Mouse (Mus musculus) heart, postnatal 4 days (tissue): Measurements from ENCODE around the gene Ankrd13a. TPM values are rescaled to one million over a fixed set of nuclear protein-coding genes. Genes with fewer than 3 reads are reported as not detected.

ENCODE experiments used
- DNase-seq: peaks from one replicate; pipeline ENCODE4 v3.0.0; 2021
- total RNA-seq, 2 experiments: library from RNA; stranded (reverse); gene quantifications; 2 replicates each; pipeline ENCODE4 v1.2.3; 2021

Gene Ankrd13a
- total RNA-seq, result 10 to 100 TPM; 60.6 to 60.8 TPM

- peak; percentile 92 for DNase-seq
These were observed at the start of gene Ankrd13a for GRCm38 (mm10) chr5:114774403-114775051. Gene Ankrd13a, plus strand, starts transcription at chr5:114774677.

DNA sequence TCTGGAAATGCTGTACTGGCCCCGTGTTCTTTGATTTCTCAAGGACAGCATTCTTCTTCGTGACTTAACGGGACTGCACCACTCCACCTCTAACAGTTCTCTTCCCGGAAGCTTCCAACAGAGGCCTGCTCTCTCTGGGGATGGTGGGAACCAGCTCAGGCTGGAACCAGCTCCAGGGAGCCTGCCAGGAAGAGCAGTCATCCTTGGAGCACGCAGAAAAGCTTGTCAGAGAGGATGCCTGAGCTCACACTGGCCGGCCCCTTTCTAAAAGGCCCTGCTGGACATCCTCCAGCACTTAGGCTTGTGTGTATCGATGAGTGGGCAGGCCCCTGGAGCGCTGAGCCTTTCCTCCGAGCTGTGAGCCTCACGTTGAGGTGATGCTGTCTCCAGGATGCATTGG, 46.3 kb upstream of the Ankrd13a start:
- DNase-seq, result peak; percentile 52

- peak; percentile 38 for DNase-seq
These were observed 44.3 kb upstream of the Ankrd13a start for GRCm38 (mm10) chr5:114730129-114730528.

DNA sequence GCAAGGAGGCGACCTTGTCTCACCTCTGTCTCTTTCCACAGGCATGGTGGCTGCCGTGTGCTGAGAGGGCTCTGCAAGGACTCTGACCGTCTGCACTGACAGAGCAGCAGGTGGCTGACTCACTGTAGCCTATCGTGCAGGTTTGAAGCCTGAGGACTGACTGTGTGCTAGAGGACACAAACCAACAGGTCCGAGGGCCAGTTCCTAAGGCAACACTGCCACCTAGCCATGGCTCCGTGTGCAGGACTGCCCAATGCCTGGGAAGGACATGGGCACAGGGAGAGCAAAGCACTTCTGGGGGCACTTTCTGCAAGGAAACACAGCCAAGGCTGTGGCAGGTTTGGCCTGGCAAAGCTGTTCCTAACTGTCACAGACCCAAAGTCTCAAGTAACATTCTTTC, 43.0 kb upstream of the Ankrd13a start:
- DNase-seq, result no peak

DNA sequence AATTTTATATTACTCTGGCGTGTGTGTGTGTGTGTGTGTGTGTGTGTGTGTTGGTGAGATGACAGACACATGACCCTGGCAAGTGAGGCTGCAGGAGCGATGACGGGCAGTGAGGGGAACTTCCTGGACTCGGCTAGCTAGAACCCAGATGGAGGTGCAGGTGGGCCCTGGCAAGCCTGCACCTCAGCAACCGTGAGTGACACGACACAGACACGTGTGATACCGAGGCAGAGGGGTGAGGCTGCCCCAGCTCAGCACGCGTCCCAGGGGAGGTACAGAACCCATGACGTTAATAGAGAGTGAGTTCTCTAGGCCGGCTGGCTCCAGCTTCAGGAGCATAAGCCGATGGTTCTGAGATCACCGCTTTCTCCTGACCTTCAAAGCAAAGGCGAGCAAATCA, 42.5 kb upstream of the Ankrd13a start:
- no peak for DNase-seq

DNA sequence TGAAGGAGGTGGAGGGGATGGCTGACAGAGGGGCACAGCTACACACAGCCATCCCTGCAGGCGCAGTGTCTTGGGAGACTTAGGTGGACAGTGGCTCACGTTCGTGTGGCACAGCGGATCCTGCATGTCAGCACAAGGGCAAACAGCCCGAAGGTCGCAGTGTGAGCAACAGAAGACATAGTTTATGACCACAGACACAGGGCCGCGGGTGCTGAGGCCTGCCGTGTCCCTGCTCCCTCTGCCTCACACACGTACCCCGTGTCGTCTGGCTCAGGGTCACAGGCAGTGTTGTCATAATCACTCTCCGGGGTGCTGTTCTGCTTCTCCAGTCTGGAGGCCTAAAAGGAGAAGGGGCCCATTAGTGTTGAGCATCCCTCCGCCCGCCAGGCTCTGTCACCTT, 40.9 kb upstream of the Ankrd13a start:
- DNase-seq, result no peak

GRCm38 (mm10) chr5:114737090-114737887, 37.2 kb upstream of the Ankrd13a start:
- DNase-seq, result peak; percentile 51

DNA sequence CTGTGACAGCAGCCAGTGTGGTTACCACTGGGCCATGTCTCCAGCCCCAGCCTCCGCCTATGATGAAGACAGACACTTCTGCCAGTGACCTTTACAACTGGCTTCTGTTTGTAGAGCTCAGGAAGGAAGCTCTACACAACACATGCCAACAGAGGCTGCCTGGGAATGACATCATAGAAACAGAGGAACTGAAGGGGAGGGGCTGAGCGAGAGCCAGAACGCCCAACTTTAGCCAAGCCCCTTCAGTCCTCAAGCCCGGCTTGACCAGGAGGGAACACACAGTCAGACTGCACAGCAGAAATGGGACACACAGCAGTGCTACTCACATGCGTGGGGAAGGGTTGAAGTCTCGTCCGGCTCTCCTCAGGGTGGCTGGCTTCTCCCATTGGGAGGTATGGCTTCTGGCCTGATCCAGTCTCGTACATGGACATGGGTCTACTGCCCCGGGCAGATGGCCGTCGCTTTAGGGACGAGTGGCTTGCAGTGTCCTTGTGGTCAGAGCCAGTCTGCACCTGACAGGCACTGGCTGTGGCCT, 35.7 kb upstream of the Ankrd13a start:
- peak; percentile 76 for DNase-seq

GRCm38 (mm10) chr5:114740595-114740994, 33.9 kb upstream of the Ankrd13a start:
- peak; percentile 48 for DNase-seq

DNA sequence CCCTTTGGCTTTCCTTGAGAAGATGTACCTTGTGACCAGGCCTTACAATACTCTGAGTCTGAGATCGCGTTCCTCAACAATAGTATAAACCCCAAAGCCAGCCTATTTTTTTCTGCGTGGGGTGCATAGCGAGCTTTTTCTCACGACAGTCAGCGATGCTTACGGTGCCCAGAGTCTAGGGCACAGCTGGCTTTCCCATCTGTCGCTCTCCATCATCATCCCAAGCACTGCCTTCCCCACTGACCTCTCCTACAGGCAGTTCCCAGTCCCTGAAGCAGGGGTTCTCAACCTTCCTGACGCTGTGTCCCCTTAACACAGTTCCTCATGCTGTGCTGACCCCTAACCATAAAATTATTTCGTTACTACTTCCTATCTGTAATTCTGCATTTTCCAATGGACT, 31.9 kb upstream of the Ankrd13a start:
- no peak for DNase-seq

GRCm38 (mm10) chr5:114742998-114743696, 31.3 kb upstream of the Ankrd13a start:
- DNase-seq, result peak; percentile 82

GRCm38 (mm10) chr5:114743697-114744090, 30.8 kb upstream of the Ankrd13a start:
- DNase-seq, result no peak

DNA sequence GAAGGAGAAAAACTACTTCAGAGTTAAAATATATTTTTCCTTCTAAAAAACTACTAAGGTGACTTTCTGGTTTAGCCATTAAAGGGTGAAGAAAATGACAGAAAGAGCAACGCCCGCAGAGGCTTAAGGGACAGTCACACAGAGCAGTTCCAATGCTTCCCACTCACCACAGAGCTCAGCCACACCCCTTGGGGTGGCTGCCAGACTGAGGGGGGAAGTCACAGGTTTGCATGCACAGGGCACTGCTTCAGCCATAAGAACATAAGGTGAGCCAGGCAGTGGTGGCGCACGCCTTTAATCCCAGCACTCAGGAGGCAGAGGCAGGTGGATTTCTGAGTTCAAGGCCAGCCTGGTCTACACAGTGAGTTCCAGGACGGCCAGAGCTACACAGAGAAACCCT, 28.9 kb upstream of the Ankrd13a start:
- peak; percentile 50 for DNase-seq

DNA sequence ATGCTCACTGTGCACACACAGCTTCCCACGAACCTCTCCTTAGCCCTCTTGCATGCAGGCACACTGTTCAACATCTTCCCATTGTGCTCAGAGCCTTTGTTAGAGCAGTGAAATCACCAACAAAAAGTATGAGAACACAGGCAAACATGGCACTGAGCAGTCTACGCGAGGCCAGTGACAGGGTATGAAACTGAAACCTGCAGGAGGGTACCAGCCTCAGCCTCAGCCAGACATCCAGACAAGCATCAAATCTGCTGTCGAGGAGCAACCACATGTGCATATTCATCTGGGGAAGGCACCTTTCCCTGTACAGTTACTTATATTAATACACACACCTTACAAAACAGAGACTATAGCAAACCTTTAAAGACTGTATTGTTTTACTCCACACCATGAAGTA, 27.6 kb upstream of the Ankrd13a start:
- DNase-seq, result no peak

- no peak for DNase-seq
These were observed 27.0 kb upstream of the Ankrd13a start for GRCm38 (mm10) chr5:114747521-114747920.

DNA sequence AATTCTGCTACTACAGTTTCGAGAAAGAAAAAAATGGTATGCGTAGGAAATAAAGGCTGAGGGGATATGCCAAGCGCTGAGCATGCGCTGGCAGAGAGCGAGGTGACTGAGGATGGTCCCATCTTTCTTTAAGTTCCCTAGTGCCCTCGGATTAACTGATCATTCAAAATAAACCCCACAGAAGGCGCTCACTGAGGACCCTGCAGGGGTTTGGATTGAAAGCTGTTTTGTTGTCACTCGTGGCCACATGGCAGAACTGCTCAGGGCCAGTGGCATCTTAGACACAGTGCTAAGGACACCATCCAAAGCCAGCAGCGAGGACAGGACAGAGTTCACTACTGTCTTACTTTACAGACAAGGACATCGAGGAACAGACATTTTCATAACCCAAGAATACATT, 24.2 kb upstream of the Ankrd13a start:
- no peak for DNase-seq

GRCm38 (mm10) chr5:114752397-114752796, 22.1 kb upstream of the Ankrd13a start:
- DNase-seq, result no peak

- no peak for DNase-seq
These were observed 21.1 kb upstream of the Ankrd13a start for GRCm38 (mm10) chr5:114753384-114753783.

DNA sequence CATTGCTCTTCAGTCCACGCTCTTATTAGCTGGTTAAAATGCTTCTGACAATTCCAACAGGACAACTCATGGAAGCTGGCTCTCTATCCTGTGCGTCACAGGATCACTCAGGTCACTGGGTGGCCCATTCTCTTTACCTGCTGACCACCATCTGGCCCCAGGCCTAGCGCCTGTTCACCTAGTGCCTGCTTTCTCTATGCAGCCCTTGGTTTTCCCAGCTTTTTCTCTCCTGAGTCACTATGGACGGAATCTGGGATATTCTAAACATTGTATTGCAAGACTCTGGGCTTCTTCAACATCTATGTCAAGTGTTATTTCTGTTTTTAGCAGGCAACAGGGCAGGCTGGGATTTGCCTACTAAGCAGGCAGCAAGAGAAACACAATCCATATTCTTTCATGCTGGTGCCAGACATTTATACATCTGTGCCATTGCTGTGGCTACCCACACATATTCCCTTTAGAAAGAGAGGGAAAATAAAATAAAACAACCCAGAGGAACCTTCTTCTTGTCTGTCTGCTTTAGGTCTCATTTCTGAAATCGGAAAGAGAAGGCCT, 14.9 kb upstream of the Ankrd13a start:
- no peak for DNase-seq

DNA sequence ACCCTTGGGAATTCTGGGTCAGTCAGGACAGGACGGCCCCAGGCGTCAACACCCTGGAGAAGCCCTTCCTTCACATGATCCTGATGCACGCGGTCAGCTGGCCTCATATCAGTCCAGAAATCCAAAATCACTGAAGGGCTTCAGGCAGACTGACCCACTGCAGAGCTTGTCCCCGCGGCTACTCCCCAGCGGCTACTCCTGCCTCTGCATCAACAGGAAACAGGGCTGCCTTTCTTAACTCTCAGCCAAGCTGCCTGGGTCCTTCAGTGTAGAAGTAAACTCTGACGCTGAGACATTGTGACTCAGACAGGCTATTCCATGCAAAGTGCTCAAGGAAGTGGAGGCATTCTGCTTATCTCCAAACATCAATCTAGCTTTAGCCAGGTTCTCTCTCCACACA, 12.5 kb upstream of the Ankrd13a start:
- DNase-seq, result peak; percentile 25

DNA sequence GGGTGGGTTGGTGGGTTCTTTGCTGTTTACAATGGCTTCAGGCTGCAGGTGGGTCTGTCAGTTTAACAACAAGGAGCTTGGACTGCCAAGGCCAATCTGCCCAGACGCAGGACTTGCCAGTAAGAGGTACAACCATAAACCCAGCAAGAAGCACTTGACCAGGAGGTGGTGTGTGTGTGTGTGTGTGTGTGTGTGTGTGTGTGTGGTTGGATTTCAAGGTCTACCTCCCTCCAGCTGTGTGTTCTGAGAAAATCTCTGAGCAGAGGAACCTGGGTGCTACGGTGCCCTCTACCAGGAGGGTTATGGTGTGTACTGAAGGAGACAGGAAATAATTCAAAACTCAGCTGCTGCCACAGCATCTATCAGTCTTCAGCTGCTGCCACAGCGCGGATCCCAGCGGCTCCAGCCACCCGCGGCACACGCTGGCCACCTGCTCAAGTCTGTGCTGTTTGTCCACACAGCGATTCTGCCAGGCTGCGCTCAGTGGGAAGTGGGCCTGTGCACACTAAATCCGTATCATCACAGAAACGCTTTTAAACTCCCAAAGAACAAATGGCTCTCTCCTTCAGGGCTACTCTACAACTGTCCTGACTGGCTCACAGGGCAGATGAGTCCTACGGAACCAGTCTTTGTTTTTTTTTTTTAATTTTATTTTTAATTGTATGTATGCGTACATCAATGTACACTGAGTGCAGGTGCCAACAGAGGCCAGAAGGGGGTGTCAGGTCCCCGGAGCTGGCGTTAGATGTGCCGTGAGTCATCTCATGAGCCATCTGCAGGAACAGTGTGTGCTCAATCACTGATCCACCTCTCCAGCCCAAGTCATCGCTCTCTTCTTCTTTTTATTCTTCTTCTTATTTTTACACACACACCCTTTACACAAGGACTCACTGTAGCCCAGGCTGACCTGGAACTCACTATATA, 9.4 kb upstream of the Ankrd13a start:
- no peak for DNase-seq

DNA sequence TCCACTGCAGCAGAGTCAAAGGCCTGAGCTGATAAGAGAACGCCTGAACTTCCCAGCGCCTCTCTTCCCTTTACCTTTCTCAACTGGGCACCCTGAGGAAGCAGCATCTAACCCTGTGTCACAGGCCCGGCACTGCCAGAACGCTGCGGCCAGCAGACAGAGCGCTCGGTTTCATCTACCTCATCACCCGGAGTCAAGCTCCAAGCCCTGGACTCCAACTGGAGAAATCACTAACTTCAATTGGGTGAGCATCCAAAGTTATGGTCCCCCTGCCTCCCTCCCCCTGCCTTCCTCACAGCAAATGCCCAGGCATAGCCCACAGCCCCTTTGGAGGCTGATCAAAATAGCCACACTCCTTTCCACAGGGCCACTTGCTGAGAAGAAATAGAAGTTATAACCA, 7.8 kb upstream of the Ankrd13a start:
- DNase-seq, result no peak
